Mouse (Mus musculus) yolk sac, embryonic 10.5 days (tissue): Measurements from ENCODE around the gene Haus2.
A peak's percentile ranks its signal among the peaks of the same experiment; 100 is the strongest.
"Not testable (repeated sequence)": the region's sequence is repeated elsewhere in the genome, so short reads cannot be mapped to it uniquely, and the experiment has no call there.

Experiments
- DNase-seq: peaks from one replicate; pipeline ENCODE4 v3.0.0-alpha.2; 2017; ENCODE audit warnings: low spot score

Haus2 gene

DNA sequence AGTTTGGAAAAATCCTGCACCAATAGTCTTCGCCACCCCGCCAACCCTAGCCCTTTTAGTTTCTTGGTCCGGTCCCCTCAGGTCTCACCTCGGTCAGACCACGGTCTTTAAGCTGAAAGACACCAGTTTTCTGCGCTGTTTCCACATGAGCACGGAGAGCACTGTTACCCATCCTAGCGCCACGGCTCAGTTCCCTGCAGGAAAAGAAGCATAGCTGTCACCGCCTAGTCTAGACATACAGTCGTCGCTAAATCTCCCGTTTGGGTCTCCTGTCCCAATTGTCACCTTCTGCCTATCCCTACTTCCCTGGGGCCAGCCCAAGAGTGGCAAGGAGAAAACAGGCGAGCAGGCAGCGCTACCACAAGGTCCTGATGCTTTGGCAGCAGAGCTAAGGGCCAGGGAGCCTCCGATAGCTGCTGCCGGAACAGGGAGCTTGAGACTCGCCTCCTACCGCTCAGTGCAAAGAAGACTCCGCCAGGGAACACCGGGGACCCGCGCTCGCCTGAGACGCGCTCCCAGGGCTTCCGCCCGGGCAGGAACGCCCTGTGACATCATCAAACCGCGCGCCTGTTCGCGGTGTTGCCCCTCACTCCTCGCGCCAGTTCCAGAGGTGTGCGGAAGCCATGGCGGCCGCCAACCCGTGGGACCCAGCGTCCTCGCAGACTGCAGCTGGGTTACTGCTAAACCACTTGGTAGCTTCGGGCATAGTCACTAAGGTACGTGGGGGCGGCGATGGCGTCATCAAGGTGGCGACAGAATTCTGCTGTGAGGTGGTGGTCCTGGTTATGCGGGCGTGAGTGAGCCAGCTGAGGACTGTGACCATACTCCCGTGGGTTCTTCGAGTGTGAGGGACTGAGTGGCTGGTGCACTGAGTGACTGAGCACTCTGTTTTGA lies at the start of gene Haus2, which contains the start of gene Lrrc57:
Haus2 (plus strand) TSS at position 554 of the 894 bp plus-strand sequence.
Lrrc57 (minus strand) TSS at position 691 of the 894 bp plus-strand sequence.
- DNase-seq = peak; percentile 92

DNA sequence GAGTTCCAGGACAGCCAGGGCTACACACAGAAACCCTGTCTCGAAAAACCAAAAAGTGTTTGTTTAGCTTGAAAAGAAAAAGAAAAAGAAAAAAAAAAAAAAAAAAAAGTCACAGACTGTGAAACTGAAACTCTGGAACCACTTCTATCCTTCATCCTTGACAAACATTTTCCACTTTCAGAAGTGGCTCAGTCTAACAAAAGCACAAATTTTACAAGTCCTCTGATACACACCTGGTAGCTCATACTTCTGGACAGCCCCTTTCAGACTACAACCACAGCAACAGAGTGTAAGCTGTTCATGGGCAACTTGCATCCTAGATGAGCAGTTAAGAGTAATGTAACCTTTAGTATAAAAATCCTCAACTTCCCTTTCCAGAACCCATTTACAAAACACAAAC lies 47.7 kb upstream of the Haus2 start:
- DNase-seq = no peak

DNA sequence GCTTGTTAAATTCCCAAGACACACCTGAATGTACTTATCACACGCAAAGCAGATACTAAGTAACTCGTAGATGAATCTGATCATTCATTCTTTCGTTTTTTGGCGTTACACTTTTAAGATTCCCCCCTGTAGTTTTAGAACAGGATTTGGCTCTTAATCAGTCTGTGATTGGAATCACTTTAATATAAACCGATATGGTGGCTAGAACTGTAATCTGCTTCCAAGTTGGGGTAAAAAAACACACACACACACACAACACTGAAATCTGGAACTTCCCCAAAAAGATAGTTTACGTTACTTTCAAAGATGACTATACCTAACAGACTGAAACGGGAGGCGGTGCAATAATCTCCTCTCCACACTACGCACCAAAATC lies 46.3 kb upstream of the Haus2 start:
- no peak for DNase-seq

GRCm38 (mm10) chr2:120563235-120563990 lies 45.8 kb upstream of the Haus2 start, which contains the start of gene Zfp106:
TSS of gene Zfp106 (minus strand) at chr2:120563843.
- DNase-seq = peak; percentile 90

- not testable (repeated sequence) for DNase-seq
Observed at GRCm38 (mm10) chr2:120564548-120565188, 44.5 kb upstream of the Haus2 start.

DNA sequence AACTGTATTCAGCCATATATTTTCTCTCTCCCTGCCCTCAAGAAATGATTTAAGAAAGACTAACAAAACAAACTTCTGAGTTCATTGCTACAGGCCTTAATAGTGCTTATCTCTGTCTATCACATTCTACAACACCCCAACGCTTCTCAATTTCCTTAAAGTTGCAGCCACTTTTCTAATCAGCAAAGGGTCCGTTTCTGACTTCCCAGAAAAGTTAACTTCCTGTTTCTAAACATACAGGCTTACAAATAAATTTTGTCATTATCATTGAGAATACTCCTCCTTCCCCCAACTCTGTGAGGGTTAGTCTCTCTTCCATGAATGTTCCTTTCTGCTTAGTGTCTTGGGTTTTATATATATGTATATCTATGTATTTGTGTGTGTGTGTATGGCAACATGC lies 43.8 kb upstream of the Haus2 start:
- DNase-seq = no peak

DNA sequence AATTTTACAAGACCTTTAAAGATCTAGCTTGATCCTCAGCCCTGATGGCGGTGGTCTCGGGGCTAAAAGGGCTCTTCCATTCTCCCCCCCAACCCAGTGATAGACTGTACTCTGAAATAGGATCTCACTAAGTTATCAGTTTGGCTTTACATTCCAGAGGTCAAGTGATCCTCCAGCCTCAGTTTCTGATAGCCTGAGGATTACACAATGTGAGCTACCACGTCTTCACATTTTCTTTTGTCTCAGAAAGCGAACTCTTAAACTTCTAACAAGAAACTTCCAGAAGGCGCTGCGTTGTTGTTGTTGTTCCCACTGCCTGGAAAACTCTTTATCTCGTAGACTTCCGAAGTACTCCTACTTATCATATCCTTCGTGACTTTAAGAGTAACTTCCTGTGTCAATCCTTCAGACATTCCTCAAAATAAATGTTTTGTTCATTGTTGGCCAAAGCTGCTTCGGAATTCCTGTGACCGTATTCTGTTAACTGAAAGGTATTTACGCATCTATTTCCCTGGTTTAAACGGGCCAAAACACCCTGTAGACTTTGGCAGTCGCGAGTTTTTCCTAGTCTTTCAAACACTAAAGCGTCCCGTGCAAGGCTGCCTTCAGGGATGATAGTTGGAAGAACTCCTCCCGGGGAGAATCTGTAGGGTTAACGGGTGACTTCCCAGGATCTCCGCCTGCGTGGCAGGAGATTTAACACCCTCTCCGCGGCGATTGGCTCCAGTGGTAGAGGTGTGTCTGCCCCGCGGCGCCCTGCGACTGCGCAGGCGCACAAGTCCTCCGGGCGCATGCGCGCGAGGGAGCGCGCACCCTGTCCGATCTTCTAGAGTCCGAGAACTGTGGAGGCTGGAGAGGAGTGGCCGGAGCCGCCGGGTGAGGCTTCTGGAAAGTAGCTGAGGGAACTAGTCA lies 42.0 kb upstream of the Haus2 start, which contains the start of gene Snap23:
Snap23 (plus strand) TSS at position 786 of the 912 bp plus-strand sequence.
- DNase-seq = peak; percentile 97

DNA sequence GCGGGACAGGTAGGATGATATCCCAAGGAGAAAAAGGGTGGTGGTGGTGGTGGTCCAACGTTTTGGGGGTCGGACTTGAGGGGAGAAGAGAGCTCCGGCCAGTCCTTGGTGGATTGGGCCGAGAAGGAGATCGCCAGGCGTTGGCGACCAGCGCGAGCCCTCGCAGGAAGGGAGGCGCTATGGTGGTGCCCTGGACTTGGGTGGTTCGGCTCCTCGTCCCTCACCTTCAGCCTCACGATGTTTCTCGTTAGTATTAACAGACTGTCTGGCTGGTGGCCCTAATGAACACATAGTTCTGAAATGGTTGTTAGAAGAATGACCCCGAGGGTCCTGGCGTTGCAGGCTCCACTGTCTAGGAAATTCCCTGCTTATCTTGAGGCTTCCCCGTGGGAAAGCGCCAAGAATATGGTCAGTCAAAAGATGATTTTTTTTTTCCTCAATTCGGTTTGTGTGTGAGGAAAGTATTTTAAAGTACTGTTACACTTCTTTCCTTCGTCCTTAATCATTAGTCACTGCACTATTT lies 41.3 kb upstream of the Haus2 start:
- DNase-seq = no peak

GRCm38 (mm10) chr2:120571081-120571480 lies 38.1 kb upstream of the Haus2 start:
- peak; percentile 39 for DNase-seq

- not testable (repeated sequence) for DNase-seq
Observed at GRCm38 (mm10) chr2:120572161-120572560, 37.0 kb upstream of the Haus2 start.

GRCm38 (mm10) chr2:120575121-120575520 lies 34.1 kb upstream of the Haus2 start:
- DNase-seq = no peak

- no peak for DNase-seq
Observed at GRCm38 (mm10) chr2:120575978-120576377, 33.2 kb upstream of the Haus2 start.

- no peak for DNase-seq
Observed at GRCm38 (mm10) chr2:120577799-120578198, 31.4 kb upstream of the Haus2 start.

DNA sequence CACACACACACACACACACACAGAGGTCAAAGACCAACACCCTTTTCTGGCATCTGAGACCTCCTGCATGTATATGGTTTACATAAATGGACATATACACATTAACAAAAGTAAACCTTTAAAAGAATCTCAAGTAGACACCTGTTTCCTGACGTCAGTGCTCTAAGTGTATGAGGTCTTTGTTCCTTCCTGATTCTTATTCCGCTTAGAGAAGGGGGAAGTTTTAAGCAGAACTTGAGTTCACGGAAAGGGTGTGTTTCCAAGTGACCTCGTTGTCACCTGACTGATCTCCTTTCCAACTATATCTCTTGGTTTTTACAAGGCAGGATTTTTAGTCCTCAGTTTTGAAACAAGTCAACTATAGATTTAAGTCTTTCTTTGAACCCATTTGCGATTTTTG lies 30.9 kb upstream of the Haus2 start:
- DNase-seq = no peak

DNA sequence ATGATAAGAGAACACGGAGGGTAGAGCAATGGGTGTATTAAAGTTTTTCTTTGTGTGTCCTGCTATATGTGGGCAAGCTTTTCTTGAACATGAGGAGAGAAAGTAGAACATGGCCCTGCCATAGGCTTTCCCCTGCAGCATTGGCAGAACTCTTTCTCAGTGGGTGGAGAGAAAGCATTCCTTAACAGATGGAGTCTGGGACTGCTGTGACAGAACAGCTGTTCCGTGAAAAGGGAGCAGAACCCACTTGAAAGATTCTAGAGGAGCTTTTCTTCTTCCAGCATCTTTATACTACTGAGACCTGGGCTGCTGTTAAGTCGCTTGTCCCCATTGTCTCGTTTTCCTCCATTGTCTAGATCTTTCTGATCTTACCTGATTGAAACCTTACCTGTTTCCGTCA lies 19.4 kb upstream of the Haus2 start:
- no peak for DNase-seq

GRCm38 (mm10) chr2:120592227-120592626 lies 17.0 kb upstream of the Haus2 start:
- no peak for DNase-seq

GRCm38 (mm10) chr2:120597734-120598133 lies 11.4 kb upstream of the Haus2 start:
- no peak for DNase-seq

DNA sequence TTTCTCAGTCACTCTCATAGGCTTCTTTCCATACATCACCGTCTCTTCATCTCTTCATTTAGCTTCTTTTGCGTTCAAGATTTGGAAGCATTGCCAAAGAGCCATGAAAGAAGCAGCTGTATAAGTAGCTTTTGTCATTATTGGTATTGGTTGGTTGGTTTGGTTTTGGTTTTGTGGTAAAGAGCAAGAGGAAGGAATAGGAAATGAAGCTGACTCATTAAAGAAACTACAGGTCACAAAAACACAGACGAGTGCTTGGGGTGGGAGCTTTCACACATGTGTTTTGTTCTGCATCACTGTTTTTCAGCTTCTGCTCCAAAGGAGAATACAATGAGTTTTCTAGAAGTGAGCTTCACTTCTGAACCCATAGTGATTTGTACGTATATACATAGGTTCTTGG lies 9.7 kb upstream of the Haus2 start:
- no peak for DNase-seq

DNA sequence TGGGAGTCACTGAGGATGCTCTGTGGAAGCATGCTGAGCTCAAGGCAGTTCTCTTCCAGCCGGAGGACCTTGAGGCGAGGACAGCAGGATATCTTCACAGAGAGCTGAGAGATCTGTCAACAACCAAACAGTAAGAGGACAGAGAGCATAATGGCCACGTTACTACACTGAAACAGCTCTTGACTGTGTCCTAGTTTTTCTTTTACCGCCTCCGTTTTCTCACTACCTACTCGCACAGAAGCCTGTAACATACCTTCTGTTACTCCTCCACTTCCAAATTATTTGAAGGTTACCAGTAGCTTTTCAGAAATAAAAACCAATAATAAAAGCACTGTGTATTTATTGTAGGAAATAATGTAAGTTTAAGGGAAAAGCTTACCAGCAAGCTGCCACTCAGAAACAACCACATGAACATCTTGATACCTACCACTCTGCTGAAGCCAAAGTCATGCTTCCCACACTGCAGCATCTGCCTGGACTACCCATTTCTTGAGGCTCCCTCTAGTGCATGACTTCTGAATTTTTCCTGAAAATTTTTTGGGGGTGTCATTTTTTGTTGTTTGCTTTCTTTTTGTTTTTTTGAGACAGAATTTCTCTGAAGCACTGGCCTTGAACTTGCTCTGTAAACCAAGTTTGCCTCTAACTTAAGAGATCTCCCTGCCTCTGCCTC lies 3.0 kb upstream of the Haus2 start:
- no peak for DNase-seq
